In genomic region chr1:75512550-75512949, GRCm38 (mm10) we compare ENCODE assay signal across 10 mouse cellular contexts.
"Had no signal": no experiment of that assay in that cellular context is flagged by ENCODE, and none has a peak within 500 bp of the region (broad histone marks: within the 10 kb centered on the region; RNA-seq: fewer than 3 reads in every experiment).

No protein-coding gene starts in this region.

- H3K4me2 ChIP-seq: limb, embryonic 15.5 days; liver, embryonic 12.5 days; lung, embryonic 14.5 days; midbrain, embryonic 12.5 days had no signal

- H3K9ac ChIP-seq: limb, embryonic 15.5 days; liver, embryonic 12.5 days; lung, embryonic 14.5 days; midbrain, embryonic 12.5 days had no signal

- ATAC-seq: liver, embryonic 12.5 days had no signal

- H3K9me3 ChIP-seq: limb, embryonic 15.5 days; liver, embryonic 12.5 days; megakaryocyte, embryonic 14.5 days; midbrain, embryonic 12.5 days had no signal

- H3K27ac ChIP-seq: limb, embryonic 15.5 days; midbrain, embryonic 12.5 days had no signal

- H3K36me3 ChIP-seq: limb, embryonic 15.5 days; liver, embryonic 12.5 days; midbrain, embryonic 12.5 days had no signal

- H3K4me1 ChIP-seq: midbrain, embryonic 12.5 days had no signal

- H3K4me3 ChIP-seq: limb, embryonic 15.5 days; liver, embryonic 12.5 days; megakaryocyte, embryonic 14.5 days; midbrain, embryonic 12.5 days had no signal

- H3K27me3 ChIP-seq: limb, embryonic 15.5 days had no signal

- DNase-seq: kidney, postnatal 36 days; layer of hippocampus, adult 9-11 months; layer of hippocampus, postnatal 36 days; lung, embryonic 14.5 days; right cerebral cortex, postnatal 14 days; thymus, postnatal 36 days had no signal
